Mouse (Mus musculus) lung, postnatal 14 days (tissue): ENCODE measurements at regions not wholly inside any gene's neighbourhood (a gene's known extent, or its start where the extent isn't known, plus 50 kb on each side); places are given as distances from the start of the nearest gene placed in this dataset.

Experiments
- DNase-seq: peaks from one replicate; pipeline ENCODE4 v3.0.0; 2021

DNA sequence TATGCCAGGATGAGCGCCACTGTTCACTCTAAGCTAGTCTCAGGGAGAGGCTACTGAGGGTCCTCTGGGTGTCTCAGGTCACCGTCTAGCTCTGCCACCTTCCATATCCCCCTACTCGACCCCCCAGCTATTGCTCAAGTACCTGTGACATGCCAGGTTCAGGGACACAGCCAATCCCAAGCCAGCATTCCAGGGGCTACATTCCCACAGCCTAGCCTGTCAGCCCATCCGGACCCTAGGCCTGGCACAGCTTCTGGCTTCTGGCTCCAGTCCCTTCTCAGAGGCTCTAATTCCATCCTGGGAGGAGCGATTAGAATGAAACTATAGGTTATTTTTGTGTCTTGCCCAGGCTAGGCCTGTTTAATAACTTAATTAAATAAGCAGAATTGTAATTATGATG lies 105.2 kb downstream of the 1810010D01Rik start:
- DNase-seq = no peak

GRCm38 (mm10) chr7:145102216-145102615 lies 105.7 kb downstream of the 1810010D01Rik start:
- DNase-seq = peak; percentile 77

DNA sequence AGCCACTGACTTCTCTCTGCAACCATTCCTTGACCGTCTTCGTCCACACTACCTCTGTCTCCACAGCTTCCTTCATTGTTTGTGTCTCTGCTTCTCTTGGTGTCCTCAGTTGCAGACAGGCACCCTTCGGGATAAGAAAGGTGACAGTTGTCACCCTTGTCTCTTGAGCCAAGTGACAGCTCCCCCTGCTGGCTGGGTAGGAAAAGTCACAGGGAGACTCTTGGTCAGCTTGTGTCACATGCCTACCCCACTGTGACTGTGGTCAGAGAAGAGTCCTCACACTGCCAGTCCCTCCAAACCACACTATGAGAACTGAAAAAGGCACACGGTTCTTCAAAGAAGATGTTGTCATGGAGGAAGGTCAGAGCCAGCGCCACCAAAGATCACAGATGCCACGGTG lies 109.6 kb downstream of the 1810010D01Rik start:
- peak; percentile 43 for DNase-seq

GRCm38 (mm10) chr7:145094134-145094526 lies 113.8 kb downstream of the 1810010D01Rik start:
- DNase-seq = no peak

GRCm38 (mm10) chr7:145093417-145094133 lies 114.3 kb downstream of the 1810010D01Rik start:
- DNase-seq = no peak

DNA sequence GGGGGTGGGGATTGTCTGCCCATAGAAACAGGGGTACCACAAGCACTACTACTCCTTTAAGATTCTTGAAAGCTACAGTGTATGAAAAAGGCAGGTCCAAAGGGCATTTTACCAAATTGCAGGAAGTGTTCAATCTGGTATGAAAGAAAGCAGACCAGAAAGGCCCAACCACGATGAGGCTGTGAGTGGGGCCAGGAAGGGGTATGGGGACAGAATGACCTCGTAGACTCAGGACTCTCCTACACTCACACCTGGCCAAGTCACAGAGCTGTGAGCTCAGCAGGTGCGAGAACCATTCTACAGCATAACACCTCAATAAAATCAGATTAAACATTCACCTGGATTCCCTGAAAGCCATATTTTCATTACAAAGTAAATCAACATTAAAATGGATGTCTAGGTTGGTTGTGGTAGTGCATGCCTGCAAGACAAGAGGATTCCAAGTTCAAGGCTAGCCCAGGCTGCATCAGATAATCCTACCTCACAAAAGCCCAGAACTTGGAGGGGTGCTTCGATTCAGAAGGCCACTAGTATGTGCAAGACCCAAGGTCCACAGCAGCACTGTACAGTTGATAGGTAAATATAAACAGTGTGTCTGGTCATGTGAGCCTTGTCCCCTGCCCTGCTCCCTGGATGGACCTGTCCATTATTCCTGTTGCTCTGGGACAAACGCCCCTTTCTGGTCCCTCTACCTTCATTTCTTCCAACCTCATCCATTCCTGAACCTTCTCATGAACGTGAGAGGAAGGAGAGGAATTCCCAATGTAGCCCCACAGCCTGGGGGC lies 115.3 kb downstream of the 1810010D01Rik start:
- no peak for DNase-seq

DNA sequence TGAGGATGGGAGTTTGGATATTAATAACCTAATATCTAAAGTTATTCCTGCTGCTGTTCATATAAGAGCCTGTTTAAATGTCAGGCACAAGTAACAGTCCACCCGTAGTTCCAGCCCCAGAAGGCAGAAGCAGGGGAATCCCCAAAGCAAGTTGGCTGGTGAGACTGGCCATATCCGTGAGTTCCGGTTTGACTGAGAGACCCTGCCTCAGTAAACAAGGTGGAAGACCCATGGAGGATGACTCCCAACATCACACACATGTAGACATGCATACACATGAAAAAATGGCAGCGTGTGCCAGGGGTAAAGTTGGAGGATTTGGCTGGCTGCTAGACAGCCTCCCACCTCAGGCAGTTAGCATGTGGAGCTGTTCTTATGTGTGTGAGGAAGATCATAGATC lies 117.1 kb downstream of the 1810010D01Rik start:
- DNase-seq = no peak

DNA sequence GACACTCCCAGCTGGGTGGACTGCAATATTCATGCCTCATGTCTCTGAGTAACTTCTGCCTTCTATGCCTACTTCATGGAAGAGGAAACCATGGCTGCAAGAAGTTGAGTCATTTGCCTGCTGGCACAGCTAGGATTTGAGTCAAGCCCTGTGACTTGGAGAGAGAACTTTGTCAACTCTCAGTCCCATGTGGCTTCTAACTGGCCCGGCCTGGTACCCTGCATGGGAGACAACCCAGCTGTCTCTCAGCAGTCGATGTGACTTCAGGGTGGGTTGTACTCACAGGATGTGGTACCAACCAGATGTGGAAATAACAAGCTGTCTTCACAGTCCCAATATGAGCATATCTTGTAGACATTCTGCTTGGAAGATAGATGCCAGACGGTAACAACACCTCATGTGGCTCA lies 118.6 kb downstream of the 1810010D01Rik start:
- DNase-seq = no peak

GRCm38 (mm10) chr7:145088655-145089054 lies 119.3 kb downstream of the 1810010D01Rik start:
- DNase-seq = no peak

DNA sequence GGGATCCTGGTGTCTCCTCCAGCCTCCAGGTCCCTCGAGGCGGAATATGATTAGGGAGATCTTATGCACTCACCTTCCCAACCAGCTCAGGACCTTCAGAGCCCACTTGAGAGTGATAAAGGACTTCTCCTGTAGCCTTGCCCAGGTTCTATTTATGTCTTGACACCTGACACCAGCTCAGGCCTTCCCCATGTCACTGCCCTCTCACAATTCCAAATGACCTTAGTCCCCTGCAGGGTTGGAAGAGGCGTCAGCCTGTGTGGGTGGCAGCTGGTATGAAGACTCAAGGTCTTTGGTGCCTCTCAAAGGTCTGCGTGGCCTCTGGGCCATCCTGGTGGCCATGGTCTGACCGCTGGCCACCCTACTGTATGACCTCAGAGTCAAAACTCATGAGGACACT lies 120.1 kb downstream of the 1810010D01Rik start:
- no peak for DNase-seq

GRCm38 (mm10) chr7:145082917-145083752 lies 124.8 kb downstream of the 1810010D01Rik start:
- DNase-seq = no peak

DNA sequence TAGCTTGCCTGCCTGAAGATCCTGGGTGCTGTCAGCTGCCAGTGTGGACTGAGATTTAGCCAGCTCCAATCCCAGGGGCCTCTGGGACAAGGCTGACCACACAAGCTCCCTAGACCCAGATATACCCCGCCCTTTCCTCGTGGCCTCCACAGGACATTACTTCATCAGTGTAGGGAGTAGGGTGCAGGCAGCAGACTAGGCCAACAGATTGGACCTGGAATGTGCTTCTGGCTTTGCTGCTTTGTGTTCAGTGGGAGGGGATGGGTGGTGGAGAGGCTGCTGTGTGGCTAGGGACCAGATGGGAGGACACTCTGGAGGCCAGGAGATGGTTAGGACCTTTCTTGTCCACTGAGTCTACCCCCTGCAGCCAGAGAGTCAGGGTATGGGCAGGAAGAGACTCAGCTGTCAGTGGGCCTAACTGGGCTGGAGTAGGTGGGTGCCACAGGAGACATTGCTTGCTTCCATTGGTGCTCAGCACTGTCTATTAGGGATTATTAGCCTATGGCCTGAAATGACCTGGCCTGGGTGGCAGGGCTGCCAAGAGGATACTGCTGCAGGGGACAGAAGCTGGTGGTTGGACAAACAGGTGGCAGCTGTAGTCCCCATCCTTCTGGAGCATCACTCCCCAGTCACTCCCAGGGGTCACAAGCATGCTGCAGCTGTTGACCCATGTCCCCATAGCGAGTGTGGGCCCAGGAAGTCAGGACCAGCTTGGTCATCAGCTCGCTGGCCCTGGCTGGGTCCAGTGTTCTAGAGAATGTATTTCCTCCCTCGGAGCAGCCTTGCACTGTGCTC lies 132.5 kb upstream of the Ccnd1 start:
- no peak for DNase-seq

GRCm38 (mm10) chr7:145071533-145071932 lies 131.8 kb upstream of the Ccnd1 start:
- DNase-seq = no peak

- DNase-seq = no peak
Observed at GRCm38 (mm10) chr7:145067366-145067765, 127.6 kb upstream of the Ccnd1 start.

DNA sequence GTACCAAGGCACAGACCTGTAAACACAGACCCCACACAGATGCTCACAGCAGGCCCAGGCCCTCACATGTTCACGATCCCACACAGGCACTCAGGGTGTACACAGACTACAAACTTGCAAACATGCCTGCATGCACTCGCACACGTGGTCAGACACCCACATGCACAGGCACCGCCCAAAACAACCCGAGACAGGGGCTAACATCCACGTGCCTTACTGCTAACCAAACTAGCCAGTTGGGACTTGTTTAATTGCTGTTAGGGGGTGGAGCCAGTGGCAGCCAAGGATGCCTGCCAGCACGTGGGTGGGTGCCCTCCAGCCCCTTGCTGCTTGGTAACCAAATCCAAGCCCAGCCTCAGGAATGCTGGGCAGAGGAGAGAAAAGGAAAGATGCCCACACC lies 116.6 kb upstream of the Ccnd1 start:
- no peak for DNase-seq

- no peak for DNase-seq
Observed at GRCm38 (mm10) chr7:145051616-145052015, 111.9 kb upstream of the Ccnd1 start.

DNA sequence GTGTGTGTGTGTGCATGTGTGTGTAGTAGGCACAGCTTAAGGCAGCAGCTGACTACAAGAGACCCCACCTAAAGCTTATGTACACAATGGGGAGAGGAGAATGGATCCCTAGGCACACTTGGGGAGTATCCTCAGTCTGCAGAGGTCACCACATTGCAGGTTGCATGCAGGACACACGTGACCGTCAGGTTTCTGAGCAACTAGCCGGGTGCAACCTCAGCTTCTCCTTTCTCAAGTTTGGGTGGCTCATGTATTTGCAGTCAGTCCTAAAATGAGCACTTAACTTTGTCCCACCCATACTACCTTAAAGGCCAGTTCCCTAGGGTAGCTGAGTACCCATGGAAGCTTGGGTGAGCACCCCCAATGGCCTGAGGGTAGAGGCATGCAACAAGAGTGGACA lies 111.0 kb upstream of the Ccnd1 start:
- no peak for DNase-seq

- DNase-seq = no peak
Observed at GRCm38 (mm10) chr7:145048481-145048877, 108.8 kb upstream of the Ccnd1 start.

DNA sequence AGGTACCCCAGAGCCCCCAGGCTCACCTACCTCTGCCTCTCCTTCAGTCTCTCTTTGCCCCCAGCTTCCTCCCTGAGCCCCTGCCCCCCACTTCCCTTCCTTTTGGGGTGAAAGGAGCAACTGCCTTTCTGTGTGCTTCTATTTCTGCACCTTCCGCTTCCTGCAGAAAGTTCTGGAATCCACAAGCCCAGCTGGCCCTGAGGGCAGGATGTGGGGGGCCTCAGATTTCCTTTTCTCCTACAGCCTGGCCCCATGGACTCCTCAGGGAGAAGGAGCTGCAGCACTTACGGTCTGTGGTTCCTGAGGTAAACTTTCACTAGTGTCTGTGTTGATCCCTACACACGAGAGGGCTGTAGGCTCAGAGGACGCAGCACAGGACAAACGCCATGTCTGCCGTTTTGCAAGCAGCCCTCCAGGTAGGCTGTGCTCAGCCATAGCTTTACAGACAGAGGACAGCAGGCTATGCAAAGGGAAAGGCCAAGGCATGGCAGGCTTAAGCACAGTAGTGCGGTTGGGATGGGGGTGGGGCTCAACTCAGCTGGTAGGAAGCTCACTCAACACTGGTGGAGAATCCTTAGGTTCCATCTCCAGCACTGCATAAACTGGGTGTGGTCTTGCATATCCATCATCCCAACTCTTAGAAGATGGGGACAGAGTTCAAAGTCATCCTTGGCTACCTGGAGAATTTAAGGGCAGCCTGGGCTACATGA lies 108.2 kb upstream of the Ccnd1 start:
- no peak for DNase-seq

GRCm38 (mm10) chr7:145045230-145045629 lies 105.5 kb upstream of the Ccnd1 start:
- DNase-seq = no peak

DNA sequence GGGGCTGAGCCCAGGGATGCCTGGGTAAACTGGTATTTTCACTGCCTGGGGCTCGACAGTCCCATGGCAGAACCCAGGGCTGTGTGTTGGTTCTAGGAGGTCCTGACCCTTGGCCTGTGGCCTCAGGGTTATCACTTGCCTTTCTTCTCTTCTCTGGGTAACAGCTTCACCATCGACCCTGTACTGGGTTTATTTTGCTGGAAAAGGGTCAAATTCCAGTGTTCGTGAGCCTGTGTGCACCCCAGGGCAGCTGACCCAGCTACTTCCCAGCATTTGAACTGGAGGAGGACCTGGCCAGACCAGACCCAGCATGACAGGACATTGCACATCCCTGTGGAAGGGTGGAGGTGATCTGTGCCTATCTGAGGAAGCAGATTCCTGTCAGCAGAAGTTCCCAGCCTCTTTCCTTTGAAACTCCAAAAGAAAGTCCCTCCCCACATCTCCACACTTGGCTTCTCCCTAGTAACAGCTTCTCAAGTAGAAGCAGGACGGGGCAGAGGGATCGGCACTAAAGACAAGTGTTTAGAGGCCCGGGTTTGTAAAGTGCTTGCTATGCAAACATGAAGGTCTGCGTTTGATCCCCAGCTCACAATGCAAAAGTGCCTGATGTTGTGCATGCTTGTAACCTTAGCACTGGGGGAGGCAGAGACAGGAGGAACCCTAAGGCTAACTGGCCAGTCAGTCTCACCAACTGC lies 103.9 kb upstream of the Ccnd1 start:
- no peak for DNase-seq
